Comparison of ENCODE assay signal across 8 mouse cellular contexts in the genomic region with DNA sequence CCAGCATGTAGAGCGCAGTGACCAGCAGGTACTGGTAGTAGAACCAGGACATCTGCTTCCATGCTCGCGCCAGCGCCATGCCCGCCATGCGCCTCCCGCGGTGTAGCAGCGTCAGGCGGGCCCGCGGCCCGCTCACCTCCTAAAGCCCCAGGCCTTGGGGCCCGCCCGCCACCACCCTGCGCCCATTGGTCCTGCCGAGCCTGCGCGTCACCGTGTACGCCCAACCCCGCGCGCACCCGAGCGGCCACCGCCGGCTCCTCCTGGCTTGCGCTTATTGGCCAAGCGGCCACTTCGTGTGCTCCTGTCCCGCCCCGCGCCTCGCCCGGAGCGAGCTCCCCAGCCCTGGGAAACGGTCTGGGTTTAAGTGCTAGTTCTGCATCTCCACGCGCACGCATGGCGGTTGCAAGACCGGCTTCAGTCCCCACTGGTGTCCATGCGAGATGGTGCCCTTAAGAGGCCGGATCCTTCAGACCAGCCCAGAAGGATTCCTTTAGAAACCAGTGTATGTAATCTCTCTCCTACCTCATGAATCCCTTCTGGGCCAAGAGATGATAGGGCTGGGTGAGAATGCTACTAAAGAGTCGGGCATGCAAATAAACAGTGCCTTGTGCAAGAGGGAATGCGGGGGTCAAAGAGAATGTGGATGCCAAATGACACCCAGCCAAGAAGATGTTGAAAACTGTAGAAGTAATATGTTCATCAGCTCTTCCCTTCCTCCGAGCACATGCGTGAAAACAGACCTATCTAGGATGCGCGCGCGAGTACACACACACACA. TPM values are rescaled to one million over a fixed set of nuclear protein-coding genes. Genes with fewer than 3 reads are reported as not detected.
DNase-seq lines count a peak whose midpoint lies in the region; ATAC-seq and TF ChIP-seq lines count a peak whose summit lies in the region.

A gene (minus strand): TSS at position 178 of the 776 bp plus-strand sequence.

- peak; percentile 98 for DNase-seq in brain, embryonic 14.5 days (ENCODE audit: low read depth)
- DNase-seq in kidney, postnatal 0 days (ENCODE audit: low spot score), result peak; percentile 98
- DNase-seq in liver, embryonic 11.5 days (ENCODE audit: low spot score), result peak; percentile 98
- DNase-seq in naive thymus-derived CD4-positive, alpha-beta T cell, adult 2 months (ENCODE audit: low read depth), result peak; percentile 94

- peak within 1 kb of the TSS; percentile 78 for H3K4me2 ChIP-seq in heart, embryonic 12.5 days
- peak within 1 kb of the TSS; percentile 63 for H3K4me2 ChIP-seq in kidney, postnatal 0 days (ENCODE audit: low read length)
- H3K4me2 ChIP-seq in liver, embryonic 11.5 days, result peak within 1 kb of the TSS; percentile 81
- peak within 1 kb of the TSS; percentile 56 for H3K4me2 ChIP-seq in stomach, embryonic 14.5 days (replicated peaks; ENCODE audit: low read depth, low read length)

- ATAC-seq in heart, embryonic 12.5 days (ENCODE audit: insufficient number of reproducible peaks, low FRiP score), result peak; percentile 99
- peak; percentile 99 for ATAC-seq in kidney, postnatal 0 days (replicated peaks; ENCODE audit: low FRiP score, low read depth)
- ATAC-seq in liver, embryonic 11.5 days (replicated peaks; ENCODE audit: low FRiP score), result peak; percentile 100
- peak; percentile 100 for ATAC-seq in stomach, embryonic 14.5 days (ENCODE audit: insufficient number of reproducible peaks, insufficient read depth, low FRiP score, low read depth)

- H3K27ac ChIP-seq in heart, embryonic 12.5 days (ENCODE audit: poor library complexity, severe bottlenecking), result peak within 1 kb of the TSS; percentile 88
- peak within 1 kb of the TSS; percentile 90 for H3K27ac ChIP-seq in kidney, postnatal 0 days
- H3K27ac ChIP-seq in liver, embryonic 11.5 days (ENCODE audit: low read depth, low read length), result peak within 1 kb of the TSS; percentile 74
- peak within 1 kb of the TSS; percentile 86; the same call in 1 of the 2 replicates for H3K27ac ChIP-seq in stomach, embryonic 14.5 days (ENCODE audit: low read length)

- peak within 1 kb of the TSS; percentile 73 for H3ac ChIP-seq in C2C12 (ENCODE audit: control insufficient read depth, insufficient read length, low read depth)

- 8% methylated on average over 52 of the region's 53 CpGs for WGBS in heart, embryonic 12.5 days
- WGBS in kidney, postnatal 0 days, result 8% methylated on average over 53 of the region's 53 CpGs
- 9% methylated on average over 53 of the region's 53 CpGs for WGBS in liver, embryonic 11.5 days
- 7% methylated on average over 53 of the region's 53 CpGs for WGBS in stomach, embryonic 14.5 days

- peaks cover 30% of the 10 kb centered on the region for H3K79me3 ChIP-seq in C2C12 (ENCODE audit: low read depth)

- peak within 1 kb of the TSS; percentile 90 for H3K9ac ChIP-seq in heart, embryonic 12.5 days
- peak within 1 kb of the TSS; percentile 88 for H3K9ac ChIP-seq in kidney, postnatal 0 days (ENCODE audit: low read depth, low read length)
- peak within 1 kb of the TSS; percentile 73 for H3K9ac ChIP-seq in liver, embryonic 11.5 days (ENCODE audit: low read depth, low read length)
- H3K9ac ChIP-seq in stomach, embryonic 14.5 days (replicated peaks; ENCODE audit: low read depth, low read length), result peak within 1 kb of the TSS; percentile 65

- TF ChIP-seq CTCF in C2C12 (IDR thresholded peaks at IDR 0.05; ENCODE audit: control insufficient read depth, insufficient read depth, insufficient read length), result no peak
- no peak for TF ChIP-seq CTCF in brain, embryonic 14.5 days (IDR thresholded peaks at IDR 0.05; ENCODE audit: borderline replicate concordance, extremely low read depth, insufficient read depth, insufficient read length)
- 0 out of 2 replicates have a peak, but pooled peaks have one; percentile 3 for TF ChIP-seq CTCF in kidney, postnatal 0 days (IDR thresholded peaks at IDR 0.05; ENCODE audit: low read depth)

- no peaks in the 10 kb centered on the region for H3K27me3 ChIP-seq in C2C12 (ENCODE audit: control insufficient read depth, insufficient read depth, insufficient read length)
- no peaks in the 10 kb centered on the region for H3K27me3 ChIP-seq in erythroblast, embryonic 14.5 days (ENCODE audit: control insufficient read depth)
- no peaks in the 10 kb centered on the region for H3K27me3 ChIP-seq in heart, embryonic 12.5 days (replicated peaks)
- no peaks in the 10 kb centered on the region for H3K27me3 ChIP-seq in kidney, postnatal 0 days (ENCODE audit: insufficient read depth, low read length)
- H3K27me3 ChIP-seq in liver, embryonic 11.5 days (replicated peaks; ENCODE audit: control insufficient read depth, insufficient read depth, low read length), result no peaks in the 10 kb centered on the region
- no peaks in the 10 kb centered on the region for H3K27me3 ChIP-seq in stomach, embryonic 14.5 days (ENCODE audit: control insufficient read depth, insufficient read depth, low read length)

- no peaks in the 10 kb centered on the region for H3K36me3 ChIP-seq in C2C12 (ENCODE audit: control insufficient read depth, insufficient read depth)
- H3K36me3 ChIP-seq in erythroblast, embryonic 14.5 days (ENCODE audit: control insufficient read depth), result peaks cover 4% of the 10 kb centered on the region
- H3K36me3 ChIP-seq in heart, embryonic 12.5 days, result no peaks in the 10 kb centered on the region
- no peaks in the 10 kb centered on the region for H3K36me3 ChIP-seq in kidney, postnatal 0 days (ENCODE audit: insufficient read depth, low read length)
- no peaks in the 10 kb centered on the region for H3K36me3 ChIP-seq in liver, embryonic 11.5 days (ENCODE audit: control insufficient read depth, insufficient read depth, low read length)
- H3K36me3 ChIP-seq in stomach, embryonic 14.5 days (ENCODE audit: control insufficient read depth, insufficient read depth, low read length), result no peaks in the 10 kb centered on the region

- H3K4me3 ChIP-seq in C2C12 (ENCODE audit: insufficient read depth, poor library complexity, severe bottlenecking), result peak within 1 kb of the TSS; percentile 47
- H3K4me3 ChIP-seq in erythroblast, embryonic 14.5 days (replicated peaks), result peak within 1 kb of the TSS; percentile 84
- H3K4me3 ChIP-seq in heart, embryonic 12.5 days, result peak within 1 kb of the TSS; percentile 77
- H3K4me3 ChIP-seq in kidney, postnatal 0 days (replicated peaks; ENCODE audit: low read depth, low read length), result peak within 1 kb of the TSS; percentile 77
- H3K4me3 ChIP-seq in liver, embryonic 11.5 days (ENCODE audit: low read depth, low read length), result peak within 1 kb of the TSS; percentile 64
- peak within 1 kb of the TSS; percentile 69 for H3K4me3 ChIP-seq in stomach, embryonic 14.5 days (ENCODE audit: low read depth, low read length)

- peaks cover 46% of the 10 kb centered on the region for H3K4me1 ChIP-seq in erythroblast, embryonic 14.5 days (ENCODE audit: control insufficient read depth)
- peaks cover 30% of the 10 kb centered on the region for H3K4me1 ChIP-seq in heart, embryonic 12.5 days (replicated peaks)
- H3K4me1 ChIP-seq in kidney, postnatal 0 days (replicated peaks; ENCODE audit: insufficient read depth, low read length), result peaks cover 16% of the 10 kb centered on the region; the same call in 1 of the 2 replicates
- H3K4me1 ChIP-seq in liver, embryonic 11.5 days (replicated peaks; ENCODE audit: control insufficient read depth, insufficient read depth, low read length), result peaks cover 19% of the 10 kb centered on the region
- H3K4me1 ChIP-seq in stomach, embryonic 14.5 days (ENCODE audit: control insufficient read depth, insufficient read depth, low read length), result peaks cover 13% of the 10 kb centered on the region; the same call in 1 of the 2 replicates

- no peaks in the 10 kb centered on the region for H3K9me3 ChIP-seq in erythroblast, embryonic 14.5 days (ENCODE audit: control insufficient read depth, low read length)
- H3K9me3 ChIP-seq in heart, embryonic 12.5 days (replicated peaks), result no peaks in the 10 kb centered on the region
- H3K9me3 ChIP-seq in kidney, postnatal 0 days (replicated peaks; ENCODE audit: low read length), result no peaks in the 10 kb centered on the region
- H3K9me3 ChIP-seq in liver, embryonic 11.5 days (ENCODE audit: control insufficient read depth, low read length), result no peaks in the 10 kb centered on the region
- no peaks in the 10 kb centered on the region for H3K9me3 ChIP-seq in stomach, embryonic 14.5 days (ENCODE audit: control insufficient read depth, low read depth, low read length)

- peak; percentile 93 for TF ChIP-seq POLR2A in brain, embryonic 14.5 days (IDR thresholded peaks at IDR 0.05; ENCODE audit: borderline replicate concordance, extremely low read depth, insufficient read depth, insufficient read length, poor library complexity, severe bottlenecking)

- H3K79me2 ChIP-seq in C2C12 (ENCODE audit: control insufficient read depth, insufficient read depth), result peaks cover 45% of the 10 kb centered on the region

TF ChIP-seq in C2C12, 6 proteins besides CTCF, POLR2A, EP300 and RAD21:
- no peak for TF ChIP-seq CEBPB (IDR thresholded peaks at IDR 0.05; ENCODE audit: low read depth)
- no peak for TF ChIP-seq USF1 (IDR thresholded peaks at IDR 0.05; ENCODE audit: low read depth)
- TF ChIP-seq MAX (IDR thresholded peaks at IDR 0.05), result peak; percentile 49

RNA-seq across cellular contexts. Expression of the gene that starts here (rescaled TPM):
- polyA plus RNA-seq in C2C12 (2012; fragmentation: generic; extraction: Trizol), result 35.3 TPM
- 93.7 and 104 TPM in 2 replicates for polyA plus RNA-seq in brain, embryonic 14.5 days (2012; rRNA removed)
- 0.04 and 0.14 TPM in 2 replicates for polyA plus RNA-seq in erythroblast, embryonic 14.5 days (2012)
- polyA plus RNA-seq in heart, embryonic 12.5 days (2016; fragmentation: Nextera tagmentation; extraction: Ambion mirVana), result 121 and 124 TPM in 2 replicates
- polyA plus RNA-seq in kidney, postnatal 0 days (2015; fragmentation: Nextera tagmentation; extraction: Ambion mirVana), result 232 and 235 TPM in 2 replicates
- polyA plus RNA-seq in liver, embryonic 11.5 days (2014; fragmentation: Nextera tagmentation; extraction: Ambion mirVana), result 95.8 and 99.8 TPM in 2 replicates
- 235 and 238 TPM in 2 replicates for polyA plus RNA-seq in stomach, embryonic 14.5 days (2014; fragmentation: Nextera tagmentation; extraction: Ambion mirVana)

Comparison
In these comparisons a context has a peak if more than half of its experiments do, and no peak if none do; other contexts are left out.
1. Peak in every context shown above with its lines: DNase-seq, ATAC-seq, H3K4me3 ChIP-seq and H3K27ac ChIP-seq.
2. RNA of the gene that starts here (polyA plus RNA-seq): 235 to 238 TPM in stomach, embryonic 14.5 days, 232 to 235 TPM in kidney, postnatal 0 days, 121 to 124 TPM in heart, embryonic 12.5 days, 95.8 to 99.8 TPM in liver, embryonic 11.5 days, 93.7 to 104 TPM in brain, embryonic 14.5 days and 35.3 TPM in C2C12 (single experiment); 0.04 to 0.14 TPM in erythroblast, embryonic 14.5 days; every median in the first group is over 10 times any median in the second.